Mouse (Mus musculus): ENCODE data around the gene Ephb3.

DNA sequence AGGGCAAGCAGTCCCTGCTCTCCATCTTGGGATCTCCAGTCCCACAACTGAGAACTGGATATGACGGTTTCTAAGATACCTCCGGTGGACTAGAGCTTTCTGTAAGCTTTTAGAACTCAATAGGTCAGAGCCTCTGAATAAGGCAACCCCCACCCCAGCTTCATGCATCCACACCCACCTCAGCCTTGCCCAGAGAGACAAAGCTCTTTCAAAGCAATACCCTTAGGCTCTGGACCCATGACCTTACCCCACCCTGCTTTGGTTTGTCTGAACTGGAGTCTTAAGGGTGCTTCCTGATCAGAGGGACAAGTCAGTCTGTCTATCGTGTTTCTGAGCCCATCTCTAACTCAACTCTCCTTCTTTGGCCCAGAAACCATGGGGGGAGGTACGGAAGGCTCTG, 1.8 kb upstream of the Ephb3 start:
- TF ChIP-seq FLI1 (IDR thresholded peaks at IDR 0.05; ENCODE audit: low read length): no peak
- TF ChIP-seq GATA1 (IDR thresholded peaks at IDR 0.05; ENCODE audit: borderline replicate concordance, low read length): no peak

All from megakaryocyte, embryonic 14.5 days (primary cell).